Mouse (Mus musculus): ENCODE results near the gene Enox1. TPM values are rescaled to one million over a fixed set of nuclear protein-coding genes. Genes with fewer than 3 reads are reported as not detected.

The Enox1 gene
- polyA plus RNA-seq, 1 experiment from 2014 or later: 18.3 TPM

GRCm38 (mm10) chr14:77491731-77492130, 335.2 kb downstream of the Enox1 start:
- H3K36me3 ChIP-seq (ENCODE audit: control insufficient read depth, insufficient read depth, low read length): no peaks in the 10 kb centered on the region
- H3K27ac ChIP-seq (ENCODE audit: low read depth, low read length): no peak overlapping the region
- 86% methylated on average over 2 of the region's 2 CpGs for WGBS
- no peak overlapping the region for H3K4me3 ChIP-seq (ENCODE audit: low read depth, low read length)
- H3K4me1 ChIP-seq (replicated peaks; ENCODE audit: control insufficient read depth, insufficient read depth, low read length): no peaks in the 10 kb centered on the region
- no peak overlapping the region for H3K9ac ChIP-seq (ENCODE audit: low read depth, low read length)
- H3K9me3 ChIP-seq (ENCODE audit: control insufficient read depth, low read length): no peaks in the 10 kb centered on the region
- H3K27me3 ChIP-seq (ENCODE audit: control insufficient read depth, insufficient read depth, low read length): no peaks in the 10 kb centered on the region
- no peak overlapping the region for H3K4me2 ChIP-seq (replicated peaks; ENCODE audit: low read depth, low read length)
- DNase-seq (ENCODE audit: low spot score) (no peak), ATAC-seq (ENCODE audit: low FRiP score) (no peak)

- DNase-seq (ENCODE audit: low spot score) (no peak), ATAC-seq (ENCODE audit: low FRiP score) (no peak)
- WGBS: 79% methylated on average over 6 of the region's 6 CpGs
- no peaks in the 10 kb centered on the region for H3K4me1 ChIP-seq (replicated peaks; ENCODE audit: control insufficient read depth, insufficient read depth, low read length)
- H3K4me3 ChIP-seq (ENCODE audit: low read depth, low read length): no peak overlapping the region
- H3K9ac ChIP-seq (ENCODE audit: low read depth, low read length): no peak overlapping the region
- H3K4me2 ChIP-seq (replicated peaks; ENCODE audit: low read depth, low read length): no peak overlapping the region
- H3K9me3 ChIP-seq (ENCODE audit: control insufficient read depth, low read length): no peaks in the 10 kb centered on the region
- H3K27ac ChIP-seq (ENCODE audit: low read depth, low read length): no peak overlapping the region
- H3K36me3 ChIP-seq (ENCODE audit: control insufficient read depth, insufficient read depth, low read length): no peaks in the 10 kb centered on the region
- H3K27me3 ChIP-seq (ENCODE audit: control insufficient read depth, insufficient read depth, low read length): no peaks in the 10 kb centered on the region
Observed at GRCm38 (mm10) chr14:77499996-77500581, 343.5 kb downstream of the Enox1 start.

- ATAC-seq (ENCODE audit: low FRiP score): no peak
- Histone ChIP-seq H3K4me2 (replicated peaks; ENCODE audit: low read depth, low read length) (no peak overlapping the region), H3K27ac (ENCODE audit: low read depth, low read length) (no peak overlapping the region), H3K9me3 (ENCODE audit: control insufficient read depth, low read length) (no peaks in the 10 kb centered on the region), H3K9ac (ENCODE audit: low read depth, low read length) (no peak overlapping the region), H3K4me3 (ENCODE audit: low read depth, low read length) (no peak overlapping the region), H3K36me3 (ENCODE audit: control insufficient read depth, insufficient read depth, low read length) (no peaks in the 10 kb centered on the region), H3K4me1 (replicated peaks; ENCODE audit: control insufficient read depth, insufficient read depth, low read length) (no peaks in the 10 kb centered on the region), H3K27me3 (ENCODE audit: control insufficient read depth, insufficient read depth, low read length) (no peaks in the 10 kb centered on the region)
- DNase-seq (ENCODE audit: low spot score): no peak
- 84% methylated on average over 12 of the region's 12 CpGs for WGBS
Observed at GRCm38 (mm10) chr14:77504458-77505135, 348.0 kb downstream of the Enox1 start.

- H3K4me1 ChIP-seq (replicated peaks; ENCODE audit: control insufficient read depth, insufficient read depth, low read length): no peaks in the 10 kb centered on the region
- H3K9me3 ChIP-seq (ENCODE audit: control insufficient read depth, low read length): no peaks in the 10 kb centered on the region
- DNase-seq (ENCODE audit: low spot score) (no peak), ATAC-seq (ENCODE audit: low FRiP score) (no peak)
- H3K27ac ChIP-seq (ENCODE audit: low read depth, low read length): no peak overlapping the region
- no peak overlapping the region for H3K9ac ChIP-seq (ENCODE audit: low read depth, low read length)
- WGBS: 71% methylated on average over 9 of the region's 9 CpGs
- H3K27me3 ChIP-seq (ENCODE audit: control insufficient read depth, insufficient read depth, low read length): no peaks in the 10 kb centered on the region
- H3K4me3 ChIP-seq (ENCODE audit: low read depth, low read length): no peak overlapping the region
- H3K36me3 ChIP-seq (ENCODE audit: control insufficient read depth, insufficient read depth, low read length): no peaks in the 10 kb centered on the region
- no peak overlapping the region for H3K4me2 ChIP-seq (replicated peaks; ENCODE audit: low read depth, low read length)
Observed at GRCm38 (mm10) chr14:77506341-77506740, 349.8 kb downstream of the Enox1 start.

GRCm38 (mm10) chr14:77508036-77508435, 351.5 kb downstream of the Enox1 start:
- no peaks in the 10 kb centered on the region for H3K4me1 ChIP-seq (replicated peaks; ENCODE audit: control insufficient read depth, insufficient read depth, low read length)
- H3K4me3 ChIP-seq (ENCODE audit: low read depth, low read length): no peak overlapping the region
- ATAC-seq (ENCODE audit: low FRiP score) (no peak), DNase-seq (ENCODE audit: low spot score) (no peak)
- WGBS: 76% methylated on average over 12 of the region's 12 CpGs
- no peak overlapping the region for H3K4me2 ChIP-seq (replicated peaks; ENCODE audit: low read depth, low read length)
- H3K27me3 ChIP-seq (ENCODE audit: control insufficient read depth, insufficient read depth, low read length): no peaks in the 10 kb centered on the region
- H3K36me3 ChIP-seq (ENCODE audit: control insufficient read depth, insufficient read depth, low read length): no peaks in the 10 kb centered on the region
- no peaks in the 10 kb centered on the region for H3K9me3 ChIP-seq (ENCODE audit: control insufficient read depth, low read length)
- no peak overlapping the region for H3K9ac ChIP-seq (ENCODE audit: low read depth, low read length)
- H3K27ac ChIP-seq (ENCODE audit: low read depth, low read length): no peak overlapping the region

- Histone ChIP-seq H3K27ac (ENCODE audit: low read depth, low read length) (no peak overlapping the region), H3K36me3 (ENCODE audit: control insufficient read depth, insufficient read depth, low read length) (no peaks in the 10 kb centered on the region), H3K4me2 (replicated peaks; ENCODE audit: low read depth, low read length) (no peak overlapping the region), H3K9me3 (ENCODE audit: control insufficient read depth, low read length) (no peaks in the 10 kb centered on the region), H3K27me3 (ENCODE audit: control insufficient read depth, insufficient read depth, low read length) (no peaks in the 10 kb centered on the region), H3K9ac (ENCODE audit: low read depth, low read length) (no peak overlapping the region), H3K4me1 (replicated peaks; ENCODE audit: control insufficient read depth, insufficient read depth, low read length) (no peaks in the 10 kb centered on the region), H3K4me3 (ENCODE audit: low read depth, low read length) (no peak overlapping the region)
- ATAC-seq (ENCODE audit: low FRiP score) (no peak), DNase-seq (ENCODE audit: low spot score) (no peak)
- WGBS: 88% methylated on average over 6 of the region's 6 CpGs
Observed at GRCm38 (mm10) chr14:77509042-77509441, 352.5 kb downstream of the Enox1 start.

GRCm38 (mm10) chr14:77509924-77510323, 353.4 kb downstream of the Enox1 start:
- 87% methylated on average over 3 of the region's 3 CpGs for WGBS
- DNase-seq (ENCODE audit: low spot score) (no peak), ATAC-seq (ENCODE audit: low FRiP score) (no peak)
- H3K9ac ChIP-seq (ENCODE audit: low read depth, low read length): no peak overlapping the region
- H3K27ac ChIP-seq (ENCODE audit: low read depth, low read length): no peak overlapping the region
- H3K4me3 ChIP-seq (ENCODE audit: low read depth, low read length): no peak overlapping the region
- H3K36me3 ChIP-seq (ENCODE audit: control insufficient read depth, insufficient read depth, low read length): no peaks in the 10 kb centered on the region
- no peak overlapping the region for H3K4me2 ChIP-seq (replicated peaks; ENCODE audit: low read depth, low read length)
- no peaks in the 10 kb centered on the region for H3K9me3 ChIP-seq (ENCODE audit: control insufficient read depth, low read length)
- no peaks in the 10 kb centered on the region for H3K27me3 ChIP-seq (ENCODE audit: control insufficient read depth, insufficient read depth, low read length)
- H3K4me1 ChIP-seq (replicated peaks; ENCODE audit: control insufficient read depth, insufficient read depth, low read length): no peaks in the 10 kb centered on the region

- no peak overlapping the region for H3K4me3 ChIP-seq (ENCODE audit: low read depth, low read length)
- H3K9ac ChIP-seq (ENCODE audit: low read depth, low read length): no peak overlapping the region
- H3K27me3 ChIP-seq (ENCODE audit: control insufficient read depth, insufficient read depth, low read length): no peaks in the 10 kb centered on the region
- H3K4me2 ChIP-seq (replicated peaks; ENCODE audit: low read depth, low read length): no peak overlapping the region
- WGBS: 87% methylated on average over 7 of the region's 7 CpGs
- no peaks in the 10 kb centered on the region for H3K9me3 ChIP-seq (ENCODE audit: control insufficient read depth, low read length)
- no peak overlapping the region for H3K27ac ChIP-seq (ENCODE audit: low read depth, low read length)
- ATAC-seq (ENCODE audit: low FRiP score): no peak
- no peak for DNase-seq (ENCODE audit: low spot score)
- no peaks in the 10 kb centered on the region for H3K36me3 ChIP-seq (ENCODE audit: control insufficient read depth, insufficient read depth, low read length)
- H3K4me1 ChIP-seq (replicated peaks; ENCODE audit: control insufficient read depth, insufficient read depth, low read length): no peaks in the 10 kb centered on the region
Observed at GRCm38 (mm10) chr14:77511137-77511870, 354.7 kb downstream of the Enox1 start.

- Histone ChIP-seq H3K27ac (ENCODE audit: low read depth, low read length) (no peak overlapping the region), H3K4me1 (replicated peaks; ENCODE audit: control insufficient read depth, insufficient read depth, low read length) (no peaks in the 10 kb centered on the region), H3K36me3 (ENCODE audit: control insufficient read depth, insufficient read depth, low read length) (no peaks in the 10 kb centered on the region), H3K9ac (ENCODE audit: low read depth, low read length) (no peak overlapping the region), H3K9me3 (ENCODE audit: control insufficient read depth, low read length) (no peaks in the 10 kb centered on the region), H3K4me3 (ENCODE audit: low read depth, low read length) (no peak overlapping the region), H3K27me3 (ENCODE audit: control insufficient read depth, insufficient read depth, low read length) (no peaks in the 10 kb centered on the region), H3K4me2 (replicated peaks; ENCODE audit: low read depth, low read length) (no peak overlapping the region)
- DNase-seq (ENCODE audit: low spot score): no peak
- WGBS: 68% methylated on average over 4 of the region's 4 CpGs
- no peak for ATAC-seq (ENCODE audit: low FRiP score)
Observed at GRCm38 (mm10) chr14:77518017-77518416, 361.5 kb downstream of the Enox1 start.

Data from hindbrain, embryonic 11.5 days (tissue).